Mouse (Mus musculus) CH12.LX (cell line): ENCODE measurements around the gene Sp7.

Experiments used
- CHD1 ChIP-seq: IDR thresholded peaks from 2 replicates; pipeline ENCODE4 v1.6.1; 2012; ENCODE audit warnings: low read depth, low read length, improper control_type of control experiment, inconsistent platforms
- CTCF ChIP-seq, 2 experiments: IDR thresholded peaks in 1 of 2; conservative IDR thresholded peaks in 1 of 2; 2 replicates each; pipeline ENCODE4 v1.5.1; 2011 to 2012; ENCODE audit warnings: low read depth in 2 of 2, low read length in 2 of 2, improper control_type of control experiment in 1 of 2, inconsistent platforms in 1 of 2, mild to moderate bottlenecking in 1 of 2, moderate library complexity in 1 of 2
- ELF1 ChIP-seq: IDR thresholded peaks from 2 replicates; pipeline ENCODE4 v1.6.1; 2014; ENCODE audit warnings: low read depth, mild to moderate bottlenecking, inconsistent platforms, low read length, improper control_type of control experiment
- EP300 ChIP-seq: IDR thresholded peaks from 2 replicates; pipeline ENCODE4 v1.6.1; 2011; ENCODE audit warnings: low read length, improper control_type of control experiment
- GABPA ChIP-seq: IDR thresholded peaks from 2 replicates; pipeline ENCODE4 v1.6.1; 2012; ENCODE audit warnings: low read depth, low read length, improper control_type of control experiment, inconsistent platforms; ENCODE audit not compliant: insufficient replicate concordance
- MYC ChIP-seq: IDR thresholded peaks from 2 replicates; pipeline ENCODE4 v1.6.1; 2011; ENCODE audit warnings: low read depth, mild to moderate bottlenecking, improper control_type of control experiment, low read length
- POLR2A ChIP-seq: IDR thresholded peaks from 2 replicates; pipeline ENCODE4 v1.6.1; 2011; ENCODE audit warnings: low read depth, mild to moderate bottlenecking, improper control_type of control experiment, low read length
- ZMIZ1 ChIP-seq: IDR thresholded peaks from 2 replicates; pipeline ENCODE4 v1.6.1; 2012; ENCODE audit warnings: low read depth, mild to moderate bottlenecking, inconsistent platforms, low read length, improper control_type of control experiment

GRCm38 (mm10) chr15:102400476-102401045 is 33.6 kb upstream of the Sp7 start:
- TF ChIP-seq CHD1 (no peak), CTCF (conservative IDR thresholded peaks at IDR 0.05 in 1 of 2, IDR thresholded peaks at IDR 0.05 in 1 of 2; ENCODE audit: low read depth in 2 of 2, low read length in 2 of 2) (no peak), EP300 (no peak), ELF1 (no peak), ZMIZ1 (no peak), GABPA (no peak), POLR2A (no peak), MYC (no peak)
